Mouse (Mus musculus) thymus, postnatal 0 days (tissue): ENCODE results near the gene Tmprss4. TPM values are rescaled to one million over a fixed set of nuclear protein-coding genes. Genes with fewer than 3 reads are reported as not detected.

ENCODE experiments used
- DNase-seq: peaks from one replicate; pipeline ENCODE4 v3.0.0-alpha.2; 2015; ENCODE audit warnings: low spot score
- polyA plus RNA-seq: library from polyadenylated mRNA; unstranded; fragments of >200 nt; fragmentation: Nextera tagmentation; extraction: Ambion mirVana; gene quantifications from 2 replicates; pipeline ENCODE4 v1.2.1, GENCODE M21; 2015

Tmprss4 gene
- polyA plus RNA-seq, 1 experiment from 2014 or later = 4.9 TPM

DNA sequence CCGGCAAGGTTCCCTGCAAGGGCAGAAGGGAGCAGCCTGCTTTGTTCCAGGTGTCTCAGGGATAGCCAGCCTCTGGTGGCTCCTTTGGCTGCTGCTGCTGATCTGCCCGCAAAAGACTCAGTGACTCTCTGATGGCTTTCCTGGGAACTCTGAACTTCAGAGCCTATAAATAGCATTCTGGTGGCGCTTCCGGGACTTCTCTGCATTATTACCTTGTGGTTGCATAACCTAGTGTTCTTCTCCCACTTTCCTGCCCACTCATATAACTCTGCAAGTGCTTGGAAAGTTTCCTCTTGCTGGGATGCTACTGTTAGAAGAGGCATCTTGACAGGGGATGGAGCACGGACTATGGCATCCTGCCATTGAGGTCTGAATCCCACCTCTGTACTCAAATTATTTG is 6.3 kb downstream of the Tmprss4 start:
- DNase-seq = no peak

GRCm38 (mm10) chr9:45196125-45196830 is 7.6 kb downstream of the Tmprss4 start:
- DNase-seq = peak; percentile 73

GRCm38 (mm10) chr9:45195468-45195867 is 8.4 kb downstream of the Tmprss4 start:
- DNase-seq = no peak

- DNase-seq = no peak
Measured at GRCm38 (mm10) chr9:45189661-45190174, 14.2 kb downstream of the Tmprss4 start.

DNA sequence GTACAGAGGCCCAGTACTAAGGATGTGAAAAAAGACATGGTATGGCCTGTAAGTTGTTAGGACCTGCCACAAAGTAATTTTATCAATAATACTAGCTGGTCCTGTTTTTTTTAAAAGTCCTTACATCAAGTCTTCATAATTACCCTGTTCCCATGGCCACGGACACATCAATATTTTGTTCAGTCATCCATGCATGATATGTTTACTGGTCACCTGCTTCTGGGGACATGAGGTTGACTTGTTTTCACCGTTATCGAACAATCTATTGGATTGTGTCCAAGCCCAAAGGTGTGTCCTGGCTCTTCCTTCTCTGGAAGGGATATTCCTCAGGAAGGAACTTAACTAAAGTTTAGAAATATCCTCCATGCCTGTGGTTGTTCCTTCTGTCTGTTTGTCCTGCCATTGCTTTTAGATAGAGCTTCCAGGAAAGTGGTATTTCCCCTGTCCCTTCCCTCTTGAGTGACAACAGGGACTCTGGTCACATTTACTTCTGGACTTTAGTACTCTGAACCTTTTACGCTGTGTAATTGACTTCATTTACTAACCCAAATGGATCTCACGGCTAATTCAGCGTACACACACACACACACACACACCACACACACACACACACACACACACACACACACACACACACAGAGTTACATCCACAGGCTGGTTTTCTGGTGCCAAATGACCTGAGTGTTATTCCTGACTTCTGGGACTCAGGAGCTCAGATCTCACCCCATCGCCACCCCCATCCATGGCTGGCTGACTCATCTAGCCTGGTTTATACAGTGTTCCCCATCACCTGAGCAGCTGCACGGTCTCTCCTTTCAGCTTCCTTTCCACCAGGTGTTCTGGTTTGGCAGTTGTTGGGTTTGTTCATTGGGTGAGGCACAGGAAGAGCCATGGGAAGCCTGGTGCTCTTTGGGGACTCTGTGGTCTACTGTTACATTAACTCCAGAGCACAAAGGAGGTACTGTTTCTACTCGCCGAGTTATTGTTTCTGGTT is 15.0 kb downstream of the Tmprss4 start:
- DNase-seq = peak; percentile 87

- DNase-seq = peak; percentile 66
Measured at GRCm38 (mm10) chr9:45185250-45185649, 18.6 kb downstream of the Tmprss4 start.

DNA sequence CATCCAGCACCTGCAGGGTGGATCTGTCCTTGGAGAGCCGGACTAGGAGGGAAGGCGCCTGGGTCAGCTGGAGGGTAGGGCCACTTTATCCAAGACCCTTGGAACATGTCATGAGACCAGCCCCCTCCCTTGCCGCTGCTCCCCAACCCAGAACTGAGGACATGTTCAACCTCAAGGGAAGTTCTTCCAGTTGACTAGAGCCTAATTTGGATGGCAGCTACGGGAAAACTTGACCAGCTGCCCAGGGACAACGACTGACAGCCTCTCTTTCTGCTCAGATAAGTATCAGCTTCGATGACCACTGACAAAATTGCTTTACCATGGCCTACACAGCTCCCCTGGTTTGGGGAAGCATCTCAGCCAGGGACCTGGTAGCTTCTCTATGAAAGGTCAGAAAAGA is 20.6 kb downstream of the Tmprss4 start:
- DNase-seq = no peak

DNA sequence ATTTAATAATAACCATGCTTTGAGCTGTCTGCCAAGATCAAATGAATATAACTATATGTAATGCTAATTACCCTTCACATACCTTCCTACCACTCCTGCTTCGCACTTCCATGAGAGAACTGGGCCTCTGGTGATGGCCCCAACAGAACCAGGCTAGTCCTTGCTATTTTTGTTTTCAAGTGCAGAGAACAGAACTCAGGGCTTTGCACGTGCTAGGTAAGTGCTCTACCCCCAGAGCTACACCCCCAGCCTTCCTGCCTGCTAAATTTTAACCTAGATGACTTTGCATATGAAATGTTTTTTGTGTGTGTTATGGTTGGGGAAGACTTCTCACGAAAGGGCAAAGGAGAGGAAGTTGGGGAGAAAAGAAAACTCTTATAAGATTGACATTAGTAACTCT is 21.4 kb downstream of the Tmprss4 start:
- peak; percentile 40 for DNase-seq

GRCm38 (mm10) chr9:45181770-45182169 is 22.1 kb downstream of the Tmprss4 start, which contains the start of gene BC049352:
Gene BC049352 (plus strand): TSS chr9:45182007.
- DNase-seq = no peak

DNA sequence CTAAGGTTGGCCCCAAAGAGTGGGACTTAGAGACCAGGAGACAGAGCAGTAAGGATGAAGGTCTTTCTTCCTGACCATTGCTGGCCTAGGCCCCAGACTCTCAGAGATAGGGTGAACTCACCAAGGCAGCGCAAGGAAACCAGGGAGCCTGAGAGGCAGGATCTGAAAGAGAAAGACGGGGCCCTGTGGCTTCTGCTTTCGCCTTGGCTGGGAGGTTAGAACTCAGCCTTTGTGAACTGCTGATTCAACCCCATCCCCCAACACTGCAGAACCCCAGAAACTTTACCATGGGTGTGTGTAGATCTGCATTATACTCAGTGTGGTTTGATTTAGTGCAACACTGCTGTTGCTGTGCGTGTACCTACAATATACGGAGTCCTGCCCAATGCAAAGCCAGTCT is 24.6 kb downstream of the Tmprss4 start:
- DNase-seq = peak; percentile 51

DNA sequence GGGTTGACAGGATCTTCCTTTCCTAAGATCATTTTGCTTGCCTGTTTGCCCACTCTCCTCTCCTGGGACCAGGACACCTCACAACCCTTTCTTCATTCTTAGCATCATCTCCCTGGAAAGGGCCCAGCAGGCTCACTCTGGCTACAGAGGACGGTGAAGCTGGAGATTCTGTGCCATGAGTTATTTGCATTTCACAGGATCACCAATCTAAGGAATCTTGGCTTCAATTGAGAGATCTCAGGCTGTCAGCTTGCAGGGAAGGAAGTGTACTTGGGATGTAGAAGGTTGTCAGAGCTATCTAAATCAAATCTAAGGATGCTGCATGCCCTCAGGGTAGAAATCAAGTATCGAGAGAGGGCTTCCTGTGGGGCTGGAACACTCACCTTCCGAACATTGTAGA is 30.4 kb downstream of the Tmprss4 start:
- DNase-seq = no peak

DNA sequence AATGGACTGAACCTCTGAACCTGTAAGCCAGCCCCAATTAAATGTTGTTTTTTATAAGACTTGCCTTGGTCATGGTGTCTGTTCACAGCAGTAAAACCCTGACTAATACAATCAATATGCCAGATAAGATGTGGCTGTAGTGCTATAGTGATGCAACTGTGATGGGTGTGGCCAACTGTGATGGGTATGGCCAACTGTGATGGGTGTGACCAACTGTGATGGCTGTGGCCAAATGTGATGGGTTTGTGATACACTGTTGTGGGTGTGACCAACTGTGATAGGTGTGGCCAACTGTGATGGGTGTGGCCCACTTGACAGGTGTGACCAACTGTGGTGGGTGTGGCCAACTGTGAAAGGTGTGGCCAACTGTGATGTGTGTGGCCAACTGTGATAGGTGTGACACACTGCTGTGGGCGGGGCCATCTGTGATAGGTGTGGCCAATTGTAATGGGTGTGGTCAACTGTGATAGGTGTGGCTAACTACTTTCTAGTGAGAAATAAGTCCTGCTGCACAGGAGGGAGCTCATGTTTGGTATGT is 32.8 kb downstream of the Tmprss4 start:
- DNase-seq = no peak

DNA sequence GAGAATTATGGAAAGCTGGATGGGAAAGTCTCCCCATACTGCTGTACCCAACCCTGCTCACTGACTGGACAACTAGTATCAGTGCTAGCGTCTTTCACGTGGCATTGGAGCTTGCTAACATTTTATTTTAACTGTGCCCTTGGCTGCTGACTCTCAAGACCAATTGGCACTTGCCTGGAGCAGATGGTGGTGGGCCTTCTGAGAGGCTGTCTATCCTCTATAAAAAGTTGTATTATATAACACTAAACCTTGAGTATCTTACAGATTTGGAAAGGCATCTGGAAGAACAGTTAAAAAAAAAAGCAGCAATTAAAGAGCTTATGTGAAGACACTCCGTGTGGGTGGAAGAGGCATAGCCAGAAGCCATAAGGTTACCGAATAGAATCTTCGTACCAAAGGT is 33.7 kb downstream of the Tmprss4 start:
- no peak for DNase-seq

DNA sequence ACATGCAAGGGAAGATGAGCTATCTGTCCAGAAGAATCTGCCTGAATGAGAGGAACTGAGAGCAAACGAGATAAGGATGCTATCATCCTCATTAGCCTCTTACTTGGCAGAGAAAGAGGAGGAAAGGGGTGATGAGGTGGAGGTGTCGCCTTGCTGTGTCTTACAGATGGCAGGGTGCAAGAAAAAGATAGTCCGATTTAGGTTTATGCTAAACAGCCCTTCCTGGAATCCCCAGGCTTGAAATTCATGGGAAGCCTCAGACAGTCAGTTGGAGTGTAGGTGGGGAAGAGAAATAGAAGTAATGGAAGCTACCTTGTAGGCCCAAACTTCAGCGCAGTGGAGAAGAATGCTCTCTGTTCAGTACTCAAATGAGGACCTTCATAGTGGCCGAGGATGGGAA is 36.0 kb downstream of the Tmprss4 start:
- no peak for DNase-seq

GRCm38 (mm10) chr9:45153361-45153760 is 50.5 kb downstream of the Tmprss4 start:
- DNase-seq = peak; percentile 53

GRCm38 (mm10) chr9:45150933-45151332 is 53.0 kb downstream of the Tmprss4 start:
- no peak for DNase-seq

GRCm38 (mm10) chr9:45146267-45146597 is 57.7 kb downstream of the Tmprss4 start:
- peak; percentile 87 for DNase-seq

GRCm38 (mm10) chr9:45145533-45146266 is 58.2 kb downstream of the Tmprss4 start:
- peak; percentile 39 for DNase-seq

- no peak for DNase-seq
Measured at GRCm38 (mm10) chr9:45142686-45143085, 61.2 kb downstream of the Tmprss4 start.

GRCm38 (mm10) chr9:45140945-45141344 is 62.9 kb downstream of the Tmprss4 start:
- no peak for DNase-seq

- no peak for DNase-seq
Measured at GRCm38 (mm10) chr9:45139082-45139481, 64.8 kb downstream of the Tmprss4 start.
